Mouse (Mus musculus): ENCODE measurements at regions not wholly inside any gene's neighbourhood (a gene's known extent, or its start where the extent isn't known, plus 50 kb on each side); places are given as distances from the start of the nearest gene placed in this dataset.
A peak's percentile ranks its signal among the peaks of the same experiment; 100 is the strongest.
"Not testable (repeated sequence)": the region's sequence is repeated elsewhere in the genome, so short reads cannot be mapped to it uniquely, and the experiment has no call there.

- no peak for DNase-seq (ENCODE audit: low read depth, low spot score)
These were observed 76.7 kb upstream of the Try4 start for GRCm38 (mm10) chr6:41225382-41225781.

- no peak for DNase-seq (ENCODE audit: low read depth, low spot score)
These were observed 83.7 kb upstream of the Try4 start for GRCm38 (mm10) chr6:41218415-41218814.

- DNase-seq (ENCODE audit: low read depth, low spot score), result no peak
These were observed 86.2 kb upstream of the Try4 start for GRCm38 (mm10) chr6:41215857-41216256.

GRCm38 (mm10) chr6:41205864-41206263, 96.2 kb upstream of the Try4 start:
- DNase-seq (ENCODE audit: low read depth, low spot score), result no peak

- no peak for DNase-seq (ENCODE audit: low read depth, low spot score)
These were observed 99.2 kb upstream of the Try4 start for GRCm38 (mm10) chr6:41202882-41203281.

- DNase-seq (ENCODE audit: low read depth, low spot score), result no peak
These were observed 99.8 kb upstream of the Try4 start for GRCm38 (mm10) chr6:41202302-41202701.

- DNase-seq (ENCODE audit: low read depth, low spot score), result peak; percentile 9
These were observed 107.6 kb upstream of the Try4 start for GRCm38 (mm10) chr6:41194464-41194863.

GRCm38 (mm10) chr6:41191734-41192326, 110.2 kb upstream of the Try4 start:
- no peak for DNase-seq (ENCODE audit: low read depth, low spot score)

GRCm38 (mm10) chr6:41188910-41189309, 113.2 kb upstream of the Try4 start:
- no peak for DNase-seq (ENCODE audit: low read depth, low spot score)

GRCm38 (mm10) chr6:41187966-41188365, 114.1 kb upstream of the Try4 start:
- DNase-seq (ENCODE audit: low read depth, low spot score), result no peak

- no peak for DNase-seq (ENCODE audit: low read depth, low spot score)
These were observed 123.2 kb upstream of the Try4 start for GRCm38 (mm10) chr6:41178896-41179295.

GRCm38 (mm10) chr6:41178019-41178418, 124.0 kb upstream of the Try4 start:
- DNase-seq (ENCODE audit: low read depth, low spot score), result no peak

GRCm38 (mm10) chr6:41177152-41177551, 124.9 kb upstream of the Try4 start:
- DNase-seq (ENCODE audit: low read depth, low spot score), result no peak

GRCm38 (mm10) chr6:41176034-41176433, 126.0 kb upstream of the Try4 start:
- DNase-seq (ENCODE audit: low read depth, low spot score), result no peak

- no peak for DNase-seq (ENCODE audit: low read depth, low spot score)
These were observed 128.2 kb upstream of the 2210010C04Rik start for GRCm38 (mm10) chr6:41163491-41163890.

- DNase-seq (ENCODE audit: low read depth, low spot score), result no peak
These were observed 126.4 kb upstream of the 2210010C04Rik start for GRCm38 (mm10) chr6:41161693-41162092.

GRCm38 (mm10) chr6:41152101-41152500, 116.8 kb upstream of the 2210010C04Rik start:
- no peak for DNase-seq (ENCODE audit: low read depth, low spot score)

- no peak for DNase-seq (ENCODE audit: low read depth, low spot score)
These were observed 116.2 kb upstream of the 2210010C04Rik start for GRCm38 (mm10) chr6:41151542-41151941.

GRCm38 (mm10) chr6:41140916-41141315, 105.6 kb upstream of the 2210010C04Rik start:
- no peak for DNase-seq (ENCODE audit: low read depth, low spot score)

GRCm38 (mm10) chr6:41137401-41137777, 102.1 kb upstream of the 2210010C04Rik start:
- DNase-seq (ENCODE audit: low read depth, low spot score), result not testable (repeated sequence)

- DNase-seq (ENCODE audit: low read depth, low spot score), result peak; percentile 34
These were observed 101.5 kb upstream of the 2210010C04Rik start for GRCm38 (mm10) chr6:41136717-41137400.

GRCm38 (mm10) chr6:41135160-41135559, 99.9 kb upstream of the 2210010C04Rik start:
- no peak for DNase-seq (ENCODE audit: low read depth, low spot score)

- DNase-seq (ENCODE audit: low read depth, low spot score), result no peak
These were observed 94.6 kb upstream of the 2210010C04Rik start for GRCm38 (mm10) chr6:41129906-41130305.

Measured in telencephalon, adult 2 months (tissue).